Mouse (Mus musculus) brain, embryonic 14.5 days (tissue): Measurements from ENCODE around the gene Cit.
"Not testable (repeated sequence)": the region's sequence is repeated elsewhere in the genome, so short reads cannot be mapped to it uniquely, and the experiment has no call there.

ENCODE experiments used
- CTCF ChIP-seq: fragments of 200-500 bp; IDR thresholded peaks from 2 replicates; pipeline ENCODE4 v1.5.1; 2012; ENCODE audit warnings: inconsistent platforms, mild to moderate bottlenecking, moderate library complexity, borderline replicate concordance; ENCODE audit not compliant: insufficient read depth, insufficient read length; ENCODE audit errors: extremely low read depth
- POLR2A ChIP-seq: fragments of 200-500 bp; IDR thresholded peaks from 2 replicates; pipeline ENCODE4 v1.6.1; 2012; ENCODE audit warnings: mild to moderate bottlenecking, inconsistent platforms, borderline replicate concordance; ENCODE audit not compliant: poor library complexity, insufficient read depth, insufficient read length, severe bottlenecking; ENCODE audit errors: extremely low read depth

- TF ChIP-seq CTCF, POLR2A: not testable (repeated sequence)
These were observed 11.3 kb upstream of the Cit start for GRCm38 (mm10) chr5:115833806-115834205.
